Mouse (Mus musculus) midbrain, embryonic 13.5 days (tissue): ENCODE measurements at regions not wholly inside any gene's neighbourhood (a gene's known extent, or its start where the extent isn't known, plus 50 kb on each side); places are given as distances from the start of the nearest gene placed in this dataset.

Experiments
- ATAC-seq: fragments of 200-750 bp; cut with Nextera tagmentation; 2 replicates; pipeline ENCODE4 v1.8.0; 2017; ENCODE audit warnings: mild to moderate bottlenecking, moderate TSS enrichment, moderate library complexity
- H3K27ac ChIP-seq: fragments of 300-500 bp; sonication (generic); 2 replicates; pipeline ENCODE4 v1.5.1; 2015; ENCODE audit warnings: inconsistent platforms, mild to moderate bottlenecking, moderate library complexity
- H3K27me3 ChIP-seq: fragments of 300-500 bp; sonication (generic); 2 replicates; pipeline ENCODE4 v1.6.1; 2015; ENCODE audit warnings: mild to moderate bottlenecking, inconsistent platforms
- H3K36me3 ChIP-seq: fragments of 300-500 bp; sonication (generic); 2 replicates; pipeline ENCODE4 v1.6.1; 2015; ENCODE audit warnings: mild to moderate bottlenecking, inconsistent platforms
- H3K4me1 ChIP-seq: fragments of 300-500 bp; sonication (generic); replicated peaks from 2 replicates; pipeline ENCODE4 v1.6.1; 2015; ENCODE audit warnings: inconsistent platforms
- H3K4me2 ChIP-seq: fragments of 300-500 bp; sonication (generic); replicated peaks from 2 replicates; pipeline ENCODE4 v1.6.1; 2015; ENCODE audit warnings: moderate library complexity, mild to moderate bottlenecking, inconsistent platforms
- H3K4me3 ChIP-seq: fragments of 300-500 bp; sonication (generic); replicated peaks from 2 replicates; pipeline ENCODE4 v1.5.1; 2015; ENCODE audit warnings: mild to moderate bottlenecking, inconsistent platforms
- H3K9ac ChIP-seq: fragments of 300-500 bp; sonication (generic); replicated peaks from 2 replicates; pipeline ENCODE4 v1.6.1; 2015; ENCODE audit warnings: mild to moderate bottlenecking, inconsistent platforms
- H3K9me3 ChIP-seq: fragments of 300-500 bp; sonication (generic); 2 replicates; pipeline ENCODE4 v1.6.1; 2016; ENCODE audit warnings: mild to moderate bottlenecking, inconsistent platforms
- WGBS: fragments of 180-500 bp; shearing (Covaris S2); methylation state at CpG from one replicate; pipeline ENCODE4 v1.1.7; 2015; 5-methylcytosine and 5-hydroxymethylcytosine counted together

- WGBS: 69% methylated on average over 5 of the region's 5 CpGs
These were observed 67.9 kb downstream of the 3100002H09Rik start for GRCm38 (mm10) chr4:124542696-124543095.

DNA sequence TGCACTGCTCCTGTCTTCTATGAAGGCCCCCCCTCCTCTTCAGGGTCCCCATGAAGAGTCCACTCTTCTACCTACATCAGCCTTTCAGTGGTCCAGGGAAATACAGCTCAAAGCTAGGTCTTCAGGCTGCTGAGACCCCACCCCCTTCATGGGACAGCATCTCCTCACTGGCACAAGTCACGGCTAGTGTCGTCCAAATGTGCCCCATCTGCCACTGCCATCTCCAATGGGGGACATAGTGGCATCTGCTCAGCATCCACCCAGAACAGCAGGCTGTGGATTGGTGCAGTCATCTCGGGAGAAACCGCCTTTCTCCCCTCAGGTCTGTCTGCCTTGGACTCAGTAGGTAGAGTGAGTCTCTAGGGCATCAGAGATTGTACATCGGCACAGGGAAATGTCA is 72.1 kb downstream of the 3100002H09Rik start:
- no peak for ATAC-seq
- no peaks in the 10 kb centered on the region for H3K36me3 ChIP-seq

More at GRCm38 (mm10) chr4:124542696-124543095, 67.9 kb downstream of the 3100002H09Rik start:
- Histone ChIP-seq H3K4me2 (no peak overlapping the region), H3K27ac (no peak overlapping the region), H3K9me3 (no peaks in the 10 kb centered on the region), H3K9ac (no peak overlapping the region), H3K36me3 (no peaks in the 10 kb centered on the region), H3K27me3 (no peaks in the 10 kb centered on the region), H3K4me3 (no peak overlapping the region), H3K4me1 (peaks cover 6% of the 10 kb centered on the region; the same call in 1 of the 2 replicates)
- ATAC-seq: no peak

DNA sequence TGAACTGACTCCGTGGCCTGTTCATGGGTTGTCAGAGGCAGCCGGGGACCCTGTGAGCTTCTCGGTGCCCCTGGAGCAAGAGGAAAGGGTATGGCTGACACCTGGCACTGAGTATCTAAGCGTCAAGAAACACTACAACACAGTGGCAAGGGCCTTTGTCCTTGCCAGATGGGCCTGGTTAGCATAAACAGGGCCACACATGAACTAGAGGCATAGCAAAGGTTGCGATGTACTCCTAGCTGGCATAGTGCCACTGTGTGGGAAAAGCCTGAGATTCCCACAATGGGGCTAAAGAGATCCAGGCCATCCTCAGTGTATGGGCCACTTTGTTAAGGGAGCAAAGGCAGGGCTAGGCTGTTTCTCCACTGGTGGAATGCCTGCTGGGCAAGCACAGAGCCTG is 72.9 kb downstream of the 3100002H09Rik start:
- H3K9me3 ChIP-seq: no peaks in the 10 kb centered on the region
- no peak overlapping the region for H3K9ac ChIP-seq
- H3K4me2 ChIP-seq: no peak overlapping the region
- no peak for ATAC-seq
- H3K36me3 ChIP-seq: no peaks in the 10 kb centered on the region
- 69% methylated on average over 5 of the region's 5 CpGs for WGBS
- no peak overlapping the region for H3K27ac ChIP-seq
- H3K4me1 ChIP-seq: peaks cover 9% of the 10 kb centered on the region; the same call in 1 of the 2 replicates
- no peak overlapping the region for H3K4me3 ChIP-seq
- no peaks in the 10 kb centered on the region for H3K27me3 ChIP-seq

More for the DNA sequence above, 72.1 kb downstream of the 3100002H09Rik start:
- Histone ChIP-seq H3K4me1 (peaks cover 9% of the 10 kb centered on the region; the same call in 1 of the 2 replicates), H3K4me2 (no peak overlapping the region), H3K4me3 (no peak overlapping the region), H3K9me3 (no peaks in the 10 kb centered on the region), H3K27me3 (no peaks in the 10 kb centered on the region), H3K27ac (no peak overlapping the region), H3K9ac (no peak overlapping the region)
- WGBS: 84% methylated on average over 5 of the region's 5 CpGs

DNA sequence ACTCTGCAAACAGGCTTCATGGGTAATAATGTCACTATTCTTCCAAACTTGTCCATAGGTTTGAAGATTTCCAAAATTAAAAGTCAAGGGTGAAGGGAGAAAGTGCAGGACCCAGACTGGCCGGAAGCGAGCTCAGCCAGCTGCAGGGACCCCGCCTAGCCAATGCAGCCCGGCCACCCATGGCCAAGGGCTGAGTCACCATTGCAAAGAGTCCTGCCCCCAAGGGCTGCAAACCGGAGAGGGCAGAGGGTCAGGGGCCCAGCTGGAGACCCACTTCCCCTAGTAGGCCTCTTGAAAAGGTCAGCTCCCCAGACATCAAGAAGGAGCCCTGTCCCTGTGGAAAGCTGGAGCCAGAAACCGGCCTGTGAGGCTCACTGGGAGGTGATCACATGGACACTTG is 77.0 kb downstream of the 3100002H09Rik start:
- Histone ChIP-seq H3K4me2 (no peak overlapping the region), H3K4me1 (peaks cover 15% of the 10 kb centered on the region; the same call in 1 of the 2 replicates), H3K27me3 (no peaks in the 10 kb centered on the region), H3K36me3 (no peaks in the 10 kb centered on the region), H3K4me3 (no peak overlapping the region), H3K9ac (no peak overlapping the region), H3K9me3 (no peaks in the 10 kb centered on the region), H3K27ac (no peak overlapping the region)
- ATAC-seq: no peak
- WGBS: 69% methylated on average over 6 of the region's 6 CpGs

DNA sequence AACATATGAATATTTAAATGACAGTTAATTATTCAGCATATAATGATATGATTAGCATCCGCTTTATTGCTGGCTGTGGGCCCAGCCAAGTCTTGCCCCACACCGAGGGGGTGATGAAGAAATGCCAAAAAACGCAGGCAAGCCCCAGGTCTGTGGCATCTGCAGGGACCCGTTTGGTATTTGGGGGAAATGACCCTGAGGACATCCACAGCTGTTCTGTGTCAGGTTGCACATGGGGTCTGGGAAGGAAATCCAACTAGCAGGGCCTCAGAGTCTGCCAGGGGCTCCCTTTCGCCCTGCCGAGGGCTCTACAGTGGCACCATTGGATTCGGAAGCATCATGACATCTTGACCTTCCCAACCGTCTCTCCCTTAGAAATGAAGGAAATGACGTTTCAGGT is 80.0 kb downstream of the 3100002H09Rik start:
- no peak for ATAC-seq
- H3K4me3 ChIP-seq: no peak overlapping the region
- WGBS: 83% methylated on average over 9 of the region's 9 CpGs
- H3K9ac ChIP-seq: no peak overlapping the region
- H3K9me3 ChIP-seq: no peaks in the 10 kb centered on the region
- H3K4me1 ChIP-seq: peaks cover 27% of the 10 kb centered on the region
- H3K36me3 ChIP-seq: no peaks in the 10 kb centered on the region
- H3K4me2 ChIP-seq: no peak overlapping the region
- H3K27me3 ChIP-seq: peaks cover 12% of the 10 kb centered on the region; the same call in 1 of the 2 replicates
- no peak overlapping the region for H3K27ac ChIP-seq

DNA sequence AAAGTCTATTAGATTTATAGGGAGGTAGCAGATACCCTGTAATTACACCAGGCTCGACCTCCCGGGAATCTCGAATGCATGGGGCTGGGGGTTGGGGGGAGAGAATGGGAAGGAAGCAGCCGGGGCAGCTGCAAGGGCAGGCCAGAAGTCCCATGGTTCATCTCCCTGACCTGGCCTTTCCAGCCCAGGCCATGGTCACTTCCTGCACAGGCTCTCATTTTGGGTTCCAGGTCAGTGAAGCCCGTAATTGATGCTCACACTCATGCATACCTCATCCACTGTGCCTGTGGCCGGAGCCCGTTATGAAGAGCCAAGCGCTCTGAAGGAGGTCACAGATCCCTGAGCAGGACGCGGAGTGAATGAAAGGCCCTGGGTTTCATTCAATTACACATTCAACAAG is 83.8 kb downstream of the 3100002H09Rik start:
- H3K27ac ChIP-seq: no peak overlapping the region
- H3K4me3 ChIP-seq: no peak overlapping the region
- ATAC-seq: no peak
- 17% methylated on average over 10 of the region's 10 CpGs for WGBS
- H3K4me2 ChIP-seq: no peak overlapping the region
- H3K27me3 ChIP-seq: peaks cover 39% of the 10 kb centered on the region
- H3K4me1 ChIP-seq: peaks cover 33% of the 10 kb centered on the region
- no peaks in the 10 kb centered on the region for H3K36me3 ChIP-seq
- H3K9me3 ChIP-seq: no peaks in the 10 kb centered on the region
- H3K9ac ChIP-seq: no peak overlapping the region

DNA sequence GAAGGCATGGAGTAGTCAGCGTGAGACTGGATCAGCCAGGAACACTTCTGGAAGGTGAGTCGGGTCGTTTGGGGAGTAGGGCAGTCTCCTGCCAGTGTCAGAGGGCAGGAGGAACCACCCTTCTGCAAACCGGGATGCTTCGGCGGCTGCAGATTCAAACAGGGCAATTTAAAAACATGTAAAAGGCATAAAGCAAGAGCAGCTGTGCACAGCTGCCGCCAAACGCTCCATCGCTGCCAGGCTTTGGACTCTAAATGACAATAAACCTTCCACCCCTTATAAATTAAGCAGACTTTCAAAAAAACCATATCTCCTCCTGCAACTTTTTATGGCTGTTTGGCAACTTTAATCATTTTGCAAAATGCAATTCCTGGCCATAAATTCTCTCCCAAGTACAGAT is 84.2 kb downstream of the 3100002H09Rik start:
- no peak overlapping the region for H3K9ac ChIP-seq
- no peak overlapping the region for H3K4me3 ChIP-seq
- peaks cover 39% of the 10 kb centered on the region for H3K27me3 ChIP-seq
- H3K36me3 ChIP-seq: no peaks in the 10 kb centered on the region
- no peak for ATAC-seq
- H3K27ac ChIP-seq: no peak overlapping the region
- peaks cover 33% of the 10 kb centered on the region for H3K4me1 ChIP-seq
- 22% methylated on average over 9 of the region's 9 CpGs for WGBS
- H3K4me2 ChIP-seq: no peak overlapping the region
- H3K9me3 ChIP-seq: no peaks in the 10 kb centered on the region

DNA sequence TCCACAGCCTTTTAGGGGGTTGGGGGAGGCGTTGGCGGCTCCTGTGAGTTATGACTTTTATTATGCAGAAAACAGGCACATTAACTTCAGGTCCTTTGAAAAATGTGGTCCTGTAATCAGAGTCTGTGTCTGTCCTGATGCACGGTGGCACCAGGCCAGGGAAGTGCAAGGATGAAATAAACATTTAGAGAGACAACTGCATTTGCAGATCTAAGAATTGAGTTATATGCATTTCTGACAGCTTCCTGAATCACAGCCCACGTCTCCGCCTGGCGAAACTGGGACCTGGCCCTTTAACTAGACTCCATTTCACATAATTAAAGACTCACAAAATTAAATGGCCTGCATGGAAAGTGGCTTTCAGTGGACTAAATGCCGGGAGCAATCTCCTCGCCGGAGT is 90.3 kb downstream of the 3100002H09Rik start:
- peaks cover 25% of the 10 kb centered on the region for H3K27me3 ChIP-seq
- no peak for ATAC-seq
- no peak overlapping the region for H3K4me3 ChIP-seq
- H3K9ac ChIP-seq: no peak overlapping the region
- no peaks in the 10 kb centered on the region for H3K36me3 ChIP-seq
- H3K9me3 ChIP-seq: no peaks in the 10 kb centered on the region
- 73% methylated on average over 9 of the region's 9 CpGs for WGBS
- H3K4me1 ChIP-seq: peaks cover 9% of the 10 kb centered on the region; the same call in 1 of the 2 replicates
- H3K4me2 ChIP-seq: no peak overlapping the region
- H3K27ac ChIP-seq: no peak overlapping the region

DNA sequence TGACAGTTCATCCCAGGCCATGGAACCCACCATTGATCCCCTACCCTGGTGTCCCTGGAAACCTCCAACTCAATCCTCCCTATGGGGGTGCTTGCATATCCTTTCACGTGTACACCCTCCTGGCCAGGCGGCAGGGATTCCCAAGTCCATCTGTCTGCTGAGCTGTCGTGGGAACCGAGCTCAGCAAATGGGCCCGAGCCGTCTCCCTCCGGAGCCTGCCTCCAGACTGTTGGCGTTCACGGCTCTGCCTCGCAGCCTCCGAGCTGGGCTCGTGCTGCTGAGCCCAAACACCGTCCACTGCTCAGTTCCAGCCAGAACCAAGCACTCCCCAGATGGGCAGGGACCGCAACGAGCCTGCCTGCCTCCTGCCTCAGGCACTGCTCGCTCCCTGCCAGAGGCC is 98.8 kb downstream of the 3100002H09Rik start:
- H3K4me2 ChIP-seq: no peak overlapping the region
- peaks cover 7% of the 10 kb centered on the region; the same call in 1 of the 2 replicates for H3K4me1 ChIP-seq
- no peak overlapping the region for H3K27ac ChIP-seq
- no peaks in the 10 kb centered on the region for H3K9me3 ChIP-seq
- H3K36me3 ChIP-seq: no peaks in the 10 kb centered on the region
- ATAC-seq: no peak
- peaks cover 3% of the 10 kb centered on the region; the same call in 1 of the 2 replicates for H3K27me3 ChIP-seq
- 70% methylated on average over 16 of the region's 16 CpGs for WGBS
- no peak overlapping the region for H3K4me3 ChIP-seq
- H3K9ac ChIP-seq: no peak overlapping the region

DNA sequence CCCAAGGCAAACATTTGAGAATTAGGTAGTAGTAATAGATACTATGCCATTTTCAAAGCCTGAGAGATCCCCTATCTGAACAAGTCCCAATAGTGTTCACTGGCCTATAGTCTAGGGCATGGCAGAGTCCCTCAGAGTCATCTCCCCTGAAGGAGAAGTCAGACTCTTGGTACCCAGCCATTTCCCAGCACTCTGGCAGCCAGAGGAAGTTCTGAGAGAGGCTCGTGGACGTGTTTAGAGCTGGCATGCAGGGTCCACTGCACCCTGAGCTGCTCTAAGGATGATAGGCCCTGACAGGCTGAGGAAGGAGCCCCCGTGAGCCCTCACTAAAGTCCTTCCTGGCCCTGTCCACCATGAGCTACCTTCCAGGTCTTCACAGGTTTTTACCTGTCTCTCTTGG is 99.8 kb downstream of the 3100002H09Rik start:
- WGBS: 83% methylated on average over 3 of the region's 3 CpGs
- no peak overlapping the region for H3K27ac ChIP-seq
- no peak for ATAC-seq
- peaks cover 15% of the 10 kb centered on the region for H3K4me1 ChIP-seq
- no peak overlapping the region for H3K9ac ChIP-seq
- no peaks in the 10 kb centered on the region for H3K36me3 ChIP-seq
- no peaks in the 10 kb centered on the region for H3K9me3 ChIP-seq
- no peak overlapping the region for H3K4me2 ChIP-seq
- H3K4me3 ChIP-seq: no peak overlapping the region
- peaks cover 3% of the 10 kb centered on the region; the same call in 1 of the 2 replicates for H3K27me3 ChIP-seq

DNA sequence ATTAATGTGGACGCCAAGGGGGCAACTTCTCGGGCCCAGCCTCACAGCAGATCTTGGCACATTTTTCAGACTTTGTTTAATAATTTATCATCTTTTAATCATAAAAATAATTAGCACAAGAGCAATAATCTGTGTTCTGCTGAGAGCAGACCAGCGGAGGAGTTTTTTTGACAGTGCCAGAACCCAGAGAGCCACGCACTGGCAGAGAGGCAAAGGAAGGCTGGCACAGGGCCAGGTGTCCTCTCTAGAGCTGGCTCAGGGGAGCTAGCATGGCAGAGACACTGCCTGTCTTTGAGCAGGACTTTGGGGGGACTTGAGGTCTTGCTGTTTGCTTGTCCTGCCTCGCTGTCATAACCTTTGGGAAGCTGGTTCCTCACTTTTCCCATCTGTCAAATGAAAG is 100.9 kb downstream of the 3100002H09Rik start:
- Histone ChIP-seq H3K4me2 (no peak overlapping the region), H3K36me3 (no peaks in the 10 kb centered on the region), H3K4me3 (no peak overlapping the region), H3K27me3 (peaks cover 3% of the 10 kb centered on the region; the same call in 1 of the 2 replicates), H3K27ac (no peak overlapping the region), H3K4me1 (peaks cover 18% of the 10 kb centered on the region), H3K9ac (no peak overlapping the region), H3K9me3 (no peaks in the 10 kb centered on the region)
- WGBS: 79% methylated on average over 5 of the region's 5 CpGs
- ATAC-seq: no peak

- Histone ChIP-seq H3K4me1 (peaks cover 18% of the 10 kb centered on the region), H3K36me3 (no peaks in the 10 kb centered on the region), H3K9me3 (no peaks in the 10 kb centered on the region), H3K4me2 (0 out of 2 replicates have a peak overlapping the region, but pooled peaks have one; percentile 4), H3K27ac (peak overlapping the region; percentile 27; the same call in 1 of the 2 replicates), H3K9ac (no peak overlapping the region), H3K27me3 (peaks cover 3% of the 10 kb centered on the region; the same call in 1 of the 2 replicates), H3K4me3 (no peak overlapping the region)
- WGBS: 28% methylated on average over 10 of the region's 10 CpGs
- ATAC-seq: peak; percentile 82
These were observed 104.4 kb downstream of the 3100002H09Rik start for GRCm38 (mm10) chr4:124506083-124506647.

DNA sequence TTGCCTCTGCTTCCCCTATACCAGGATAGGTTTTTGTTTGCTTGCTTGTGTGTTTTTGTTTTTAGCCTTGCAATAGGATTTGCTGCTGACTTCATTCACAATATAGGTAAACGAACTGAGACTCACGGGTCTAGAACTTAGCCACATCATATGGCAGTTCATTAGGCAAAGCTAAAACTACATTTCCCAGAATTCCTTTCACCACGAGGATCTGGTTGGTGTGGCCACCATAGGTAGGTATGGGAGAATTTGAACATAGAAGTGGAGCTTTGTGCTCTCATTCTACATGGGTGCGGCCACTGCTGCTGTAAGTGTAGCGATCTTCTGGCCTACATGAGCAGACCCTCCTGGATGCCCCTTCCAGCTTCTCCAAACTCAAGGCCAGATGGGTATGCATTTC is 108.8 kb downstream of the 3100002H09Rik start:
- Histone ChIP-seq H3K4me3 (no peak overlapping the region), H3K4me2 (no peak overlapping the region), H3K27me3 (0 out of 2 replicates have a peak, but pooled peaks cover 3% of the 10 kb centered on the region), H3K36me3 (no peaks in the 10 kb centered on the region), H3K4me1 (peaks cover 20% of the 10 kb centered on the region), H3K9me3 (no peaks in the 10 kb centered on the region), H3K27ac (no peak overlapping the region), H3K9ac (no peak overlapping the region)
- WGBS: 76% methylated on average over 5 of the region's 5 CpGs
- ATAC-seq: no peak
